19 mouse cellular contexts compared by ENCODE assay signal in genomic region chr1:151624442-151625226, GRCm38 (mm10). TPM values are rescaled to one million over a fixed set of nuclear protein-coding genes. Genes with fewer than 3 reads are reported as not detected.
DNase-seq lines count a peak whose midpoint lies in the region; ATAC-seq and TF ChIP-seq lines count a peak whose summit lies in the region.
"Had no signal": no experiment of that assay in that cellular context is flagged by ENCODE, and none has a peak within 500 bp of the region (broad histone marks: within the 10 kb centered on the region; RNA-seq: fewer than 3 reads in every experiment).

No protein-coding gene starts in this region.

- DNase-seq in liver: peak; percentile 52
- no peak for DNase-seq in gastrocnemius, adult 18-20 months (ENCODE audit: low spot score)
- no peak for DNase-seq in urinary bladder, postnatal 4 days (ENCODE audit: low spot score in 2 of 2)
- no peak for DNase-seq in adrenal gland, adult 18-20 months (ENCODE audit: low spot score in 2 of 2)
- DNase-seq: adrenal gland, postnatal 10 days; cerebellum, adult 9-11 months; forebrain, postnatal 0 days; gastrocnemius, postnatal 25 days; kidney, adult 8-10 months; kidney, postnatal 4 days had no signal

- H3K9me3 ChIP-seq in lung, embryonic 15.5 days: no peaks in the 10 kb centered on the region
- H3K9me3 ChIP-seq: G1E; limb, embryonic 12.5 days; midbrain, embryonic 10.5 days had no signal

- H3K4me3 ChIP-seq in bone marrow, adult 2 months (replicated peaks; ENCODE audit: control insufficient read depth, low read depth, low read length): no peak overlapping the region
- H3K4me3 ChIP-seq in lung, embryonic 15.5 days: no peak overlapping the region
- H3K4me3 ChIP-seq: limb, embryonic 12.5 days; midbrain, embryonic 10.5 days; myocyte had no signal

- H3K27me3 ChIP-seq in lung, embryonic 15.5 days: 0 out of 2 replicates have a peak, but pooled peaks cover 2% of the 10 kb centered on the region
- H3K27me3 ChIP-seq: limb, embryonic 12.5 days had no signal

- H3K4me1 ChIP-seq in bone marrow, adult 2 months (ENCODE audit: control insufficient read depth, insufficient read depth, low read length): peaks cover 10% of the 10 kb centered on the region
- H3K4me1 ChIP-seq in lung, embryonic 15.5 days: peaks cover 22% of the 10 kb centered on the region; the same call in 1 of the 2 replicates
- H3K4me1 ChIP-seq: midbrain, embryonic 10.5 days had no signal

- peak overlapping the region; percentile 90 for H3K27ac ChIP-seq in bone marrow, adult 2 months (ENCODE audit: control insufficient read depth, insufficient read depth, low read depth, low read length, poor library complexity)
- H3K27ac ChIP-seq in lung, embryonic 15.5 days: 0 out of 2 replicates have a peak overlapping the region, but pooled peaks have one; percentile 37
- H3K27ac ChIP-seq: hindbrain, postnatal 0 days; limb, embryonic 12.5 days; midbrain, embryonic 10.5 days had no signal

- no peaks in the 10 kb centered on the region for H3K36me3 ChIP-seq in lung, embryonic 15.5 days
- H3K36me3 ChIP-seq: G1E; limb, embryonic 12.5 days; midbrain, embryonic 10.5 days had no signal

- 85% methylated on average over 3 of the region's 3 CpGs for WGBS in bone marrow, adult 2 months
- WGBS in lung, embryonic 15.5 days: 68% methylated on average over 3 of the region's 3 CpGs

- H3K9ac ChIP-seq in lung, embryonic 15.5 days: no peak overlapping the region
- H3K9ac ChIP-seq: forebrain, postnatal 0 days; limb, embryonic 12.5 days had no signal

- no peak for TF ChIP-seq CTCF in bone marrow, adult 2 months (IDR thresholded peaks at IDR 0.05; ENCODE audit: control insufficient read depth, insufficient read depth, low read length)

- H3K4me2 ChIP-seq in lung, embryonic 15.5 days: no peak overlapping the region
- H3K4me2 ChIP-seq: heart, embryonic 11.5 days; limb, embryonic 12.5 days had no signal

- TF ChIP-seq POLR2A in bone marrow, adult 2 months (IDR thresholded peaks at IDR 0.05; ENCODE audit: borderline replicate concordance, control insufficient read depth, low read depth, low read length): no peak

- peak; percentile 76 for ATAC-seq in lung, embryonic 15.5 days (ENCODE audit: borderline replicate concordance, extremely low read depth, low FRiP score, low TSS enrichment)
- ATAC-seq in megakaryocyte progenitor cell, adult 5-6 weeks (replicated peaks; ENCODE audit: poor library complexity): peak; percentile 15
- ATAC-seq: forebrain, postnatal 0 days; hindbrain, postnatal 0 days had no signal

RNA-seq across cellular contexts. Expression of gene Fam129a, which starts 53.6 kb away (rescaled TPM):
- polyA plus RNA-seq in bone marrow, adult 2 months (2011; ENCODE audit: insufficient read depth, insufficient read length, low replicate concordance, missing spikeins): 9.5 and 16.9 TPM in 2 replicates
- 10.4 and 11.4 TPM in 2 replicates for polyA plus RNA-seq in lung, embryonic 15.5 days (2015; fragmentation: Nextera tagmentation; extraction: Ambion mirVana)
- total RNA-seq in megakaryocyte progenitor cell, adult 5-6 weeks (2015): 4.9 and 7.1 TPM in 2 replicates
- total RNA-seq in megakaryocyte progenitor cell, adult 5-6 weeks (2017): 8.0 and 8.9 TPM in 2 replicates
- total RNA-seq in gastrocnemius, adult 18-20 months (2021): 10 to 100 TPM in 1 of 2 experiments, 1 to 10 TPM in 1; 9.1 to 12.0 TPM
- 100 to 1,000 TPM; 124 to 180 TPM for total RNA-seq in adrenal gland, adult 18-20 months (2021)
- polyA plus RNA-seq: G1E had no signal

Comparison
In these comparisons a context has a peak if more than half of its experiments do, and no peak if none do; other contexts are left out.
1. RNA of gene Fam129a, which starts 53.6 kb away (total RNA-seq): 124 to 180 TPM in adrenal gland, adult 18-20 months; 9.1 to 12.0 TPM in gastrocnemius, adult 18-20 months and 4.9 to 8.9 TPM in megakaryocyte progenitor cell, adult 5-6 weeks; every median in the first group is over 4 times any median in the second.